Mouse (Mus musculus) liver, postnatal 0 days (tissue): ENCODE data around the gene Phospho1. TPM values are rescaled to one million over a fixed set of nuclear protein-coding genes. Genes with fewer than 3 reads are reported as not detected.

ENCODE experiments used
- ATAC-seq: fragments of 200-750 bp; cut with Nextera tagmentation; 2 replicates; pipeline ENCODE4 v1.8.0; 2017; ENCODE audit warnings: mild to moderate bottlenecking, moderate library complexity
- DNase-seq: peaks from one replicate; pipeline ENCODE4 v3.0.0-alpha.2; 2016
- H3K27ac ChIP-seq: fragments of 300-500 bp; sonication (generic); 2 replicates; pipeline ENCODE4 v1.5.1; 2014; ENCODE audit warnings: antibody characterized with exemption, moderate library complexity, mild to moderate bottlenecking, low read depth
- H3K27me3 ChIP-seq: fragments of 300-500 bp; sonication (generic); 2 replicates; pipeline ENCODE4 v1.6.1; 2014; ENCODE audit warnings: low read length, control low read depth, mixed read lengths; ENCODE audit not compliant: insufficient read depth
- H3K36me3 ChIP-seq: fragments of 300-500 bp; sonication (generic); replicated peaks from 2 replicates; pipeline ENCODE4 v1.6.1; 2014; ENCODE audit warnings: mild to moderate bottlenecking, control low read depth, low read length, moderate library complexity, mixed read lengths; ENCODE audit not compliant: insufficient read depth
- H3K4me1 ChIP-seq: fragments of 300-500 bp; sonication (generic); 2 replicates; pipeline ENCODE4 v1.6.1; 2014; ENCODE audit warnings: antibody characterized with exemption, mild to moderate bottlenecking, control low read depth; ENCODE audit not compliant: insufficient read depth
- H3K4me2 ChIP-seq: fragments of 300-500 bp; sonication (generic); 2 replicates; pipeline ENCODE4 v1.6.1; 2014; ENCODE audit warnings: low read depth, mild to moderate bottlenecking, low read length, moderate library complexity, mixed read lengths
- H3K4me3 ChIP-seq: fragments of 300-500 bp; sonication (generic); 2 replicates; pipeline ENCODE4 v1.5.1; 2014; ENCODE audit warnings: low read depth, low read length
- H3K9ac ChIP-seq: fragments of 300-500 bp; sonication (generic); replicated peaks from 2 replicates; pipeline ENCODE4 v1.6.1; 2014; ENCODE audit warnings: mild to moderate bottlenecking, moderate library complexity
- H3K9me3 ChIP-seq: fragments of 300-500 bp; sonication (generic); 2 replicates; pipeline ENCODE4 v1.6.1; 2016; ENCODE audit warnings: mild to moderate bottlenecking, control low read depth, low read length, mixed read lengths
- CTCF ChIP-seq: sonication (generic); IDR thresholded peaks from 2 replicates; pipeline ENCODE4 v1.5.1; 2016; ENCODE audit warnings: antibody characterized with exemption, low read depth
- EP300 ChIP-seq: IDR thresholded peaks from 2 replicates; pipeline ENCODE4 v1.6.1; 2016; ENCODE audit warnings: antibody characterized with exemption, low read depth, mild to moderate bottlenecking
- WGBS: fragments of 180-500 bp; shearing (Covaris S2); extraction: QIAGEN DNeasy Blood & Tissue Kit; methylation state at CpG from one replicate; pipeline ENCODE4 v1.1.7; 2014; ENCODE audit not compliant: insufficient replicate concordance; 5-methylcytosine and 5-hydroxymethylcytosine counted together
- polyA plus RNA-seq: library from polyadenylated mRNA; unstranded; fragments of >200 nt; fragmentation: Nextera tagmentation; extraction: Ambion mirVana; gene quantifications from 2 replicates; pipeline ENCODE4 v1.2.1, GENCODE M21; 2015

Gene Phospho1
- polyA plus RNA-seq, 1 experiment from 2014 or later, result 1.9 TPM

DNA sequence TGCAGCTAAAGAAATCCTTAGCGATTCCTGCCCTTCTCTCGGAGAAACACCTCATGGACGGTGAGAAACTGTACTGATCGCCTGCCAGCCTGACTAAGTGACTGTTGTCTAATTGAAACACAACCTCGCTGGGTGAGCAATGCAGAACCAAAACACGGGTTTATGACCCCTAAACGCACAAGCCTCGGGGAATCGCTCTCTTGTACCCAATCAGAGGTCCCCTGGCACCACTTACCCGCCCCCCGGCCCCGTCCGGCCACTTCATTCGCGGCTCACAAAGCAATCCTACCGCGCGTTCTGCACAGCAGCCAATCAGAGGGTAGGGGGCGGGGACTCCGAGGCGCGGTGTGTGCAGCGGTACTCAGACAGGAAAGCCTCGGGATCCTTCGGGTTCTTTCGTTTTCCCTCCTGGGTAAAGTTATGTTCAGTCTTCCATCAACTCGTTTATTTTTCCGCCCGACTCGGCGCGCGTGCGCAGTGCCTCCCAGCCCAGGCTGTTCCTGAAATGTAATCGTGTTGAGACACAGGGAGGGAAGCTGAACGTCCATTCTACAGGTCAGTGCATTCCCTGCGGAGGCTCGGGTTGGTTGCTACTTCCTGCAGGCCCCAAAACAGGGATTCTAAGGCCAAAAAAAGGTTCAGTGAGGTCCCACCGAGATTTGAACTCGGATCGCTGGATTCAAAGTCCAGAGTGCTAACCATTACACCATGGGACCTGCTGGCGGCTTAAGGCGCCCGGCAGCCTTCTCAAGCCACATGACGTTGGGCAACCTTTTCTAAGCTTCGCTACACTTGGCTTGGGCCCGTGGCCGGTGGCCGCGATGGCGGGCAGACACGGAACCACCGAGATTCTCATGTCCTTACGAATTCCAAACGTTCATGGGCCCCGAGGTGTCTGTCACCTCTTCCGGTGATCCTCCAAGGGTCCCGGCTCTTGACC is 34.5 kb downstream of the Phospho1 start:
- WGBS, result under 1% methylated on average over 58 of the region's 58 CpGs
- TF ChIP-seq CTCF, result no peak
- peak; percentile 69 for TF ChIP-seq EP300

DNA sequence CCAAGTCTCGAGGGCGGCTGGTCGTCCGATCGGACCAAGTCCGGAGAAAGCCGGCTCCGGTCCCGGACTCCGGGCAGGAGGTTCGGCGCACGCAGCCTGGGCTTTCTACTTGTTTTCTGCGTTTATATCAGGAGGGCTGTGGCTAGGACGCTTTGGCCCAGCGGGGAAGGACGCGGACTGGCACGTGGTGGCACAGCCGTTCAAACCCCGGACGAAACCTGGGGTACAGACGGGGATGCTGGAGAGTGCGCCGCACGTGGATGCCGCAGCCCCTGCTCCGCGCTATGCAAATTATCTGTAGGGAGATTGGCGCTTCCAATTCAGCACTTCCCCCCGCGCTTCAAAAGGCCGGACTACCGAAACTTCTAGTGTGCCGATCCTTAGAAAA is 35.2 kb downstream of the Phospho1 start:
- DNase-seq (no peak), ATAC-seq (peak; percentile 35)
- TF ChIP-seq CTCF, result no peak
- under 1% methylated on average over 35 of the region's 35 CpGs for WGBS
- Histone ChIP-seq H3K4me3 (peak overlapping the region; percentile 61), H3K27me3 (no peaks in the 10 kb centered on the region), H3K9ac (peak overlapping the region; percentile 67), H3K4me1 (peaks cover 8% of the 10 kb centered on the region), H3K36me3 (no peaks in the 10 kb centered on the region), H3K27ac (peak overlapping the region; percentile 95), H3K4me2 (peak overlapping the region; percentile 75), H3K9me3 (no peaks in the 10 kb centered on the region)

More for the DNA sequence above, 34.5 kb downstream of the Phospho1 start:
- DNase-seq (peak; percentile 98), ATAC-seq (peak; percentile 97)
- Histone ChIP-seq H3K36me3 (no peaks in the 10 kb centered on the region), H3K4me3 (peak overlapping the region; percentile 61), H3K4me2 (peak overlapping the region; percentile 75), H3K27me3 (no peaks in the 10 kb centered on the region), H3K9me3 (no peaks in the 10 kb centered on the region), H3K4me1 (peaks cover 8% of the 10 kb centered on the region), H3K27ac (peak overlapping the region; percentile 95), H3K9ac (peak overlapping the region; percentile 67)

DNA sequence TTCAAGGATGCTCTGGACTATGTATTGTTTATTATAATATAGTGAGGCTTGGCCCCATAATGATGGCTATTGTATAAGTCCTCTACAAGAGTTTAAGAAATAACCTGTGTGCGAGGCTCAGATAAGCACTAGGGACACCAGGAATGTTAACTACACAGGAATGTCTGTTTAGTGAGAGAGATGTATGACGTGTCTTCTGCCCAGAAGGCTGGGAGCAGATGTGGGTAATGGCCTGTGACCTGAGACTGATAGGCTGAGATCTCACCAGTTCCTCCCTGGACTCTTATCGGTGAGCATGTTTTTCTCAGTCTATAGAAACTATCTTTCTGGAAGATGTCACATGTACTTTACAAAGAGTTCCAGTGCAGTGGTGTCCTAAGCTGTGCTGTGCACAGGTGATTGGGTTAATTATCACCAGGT is 35.8 kb downstream of the Phospho1 start:
- Histone ChIP-seq H3K27ac (peak overlapping the region; percentile 95), H3K4me1 (peaks cover 8% of the 10 kb centered on the region), H3K4me2 (peak overlapping the region; percentile 75), H3K36me3 (no peaks in the 10 kb centered on the region), H3K4me3 (peak overlapping the region; percentile 61), H3K9me3 (no peaks in the 10 kb centered on the region), H3K9ac (peak overlapping the region; percentile 67), H3K27me3 (no peaks in the 10 kb centered on the region)
- ATAC-seq (peak; percentile 16), DNase-seq (no peak)
- TF ChIP-seq CTCF, result no peak
- 0 out of 2 replicates have a peak, but pooled peaks have one; percentile 27 for TF ChIP-seq EP300
- 22% methylated on average over 3 of the region's 3 CpGs for WGBS

DNA sequence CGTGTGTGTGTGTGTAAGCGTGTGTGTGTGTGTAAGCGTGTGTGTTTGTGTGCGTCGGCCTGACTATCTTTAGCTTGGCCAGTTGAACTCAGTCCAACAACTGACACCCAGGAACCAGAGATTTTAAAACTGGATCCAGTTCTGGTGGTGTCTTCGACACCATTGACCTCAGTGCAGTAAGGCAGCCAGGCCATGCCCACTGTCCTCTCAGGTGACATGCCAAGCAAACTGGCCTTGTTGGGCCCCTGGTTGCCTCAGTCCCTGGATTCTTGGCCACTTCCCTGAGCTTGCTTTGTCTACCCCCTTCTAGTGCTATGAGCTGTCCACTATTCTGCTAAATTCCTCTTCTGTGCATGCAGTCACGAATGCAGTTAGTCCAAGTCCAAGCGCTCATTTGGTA is 37.1 kb downstream of the Phospho1 start:
- Histone ChIP-seq H3K36me3 (no peaks in the 10 kb centered on the region), H3K4me3 (no peak overlapping the region), H3K4me1 (peaks cover 8% of the 10 kb centered on the region), H3K9me3 (no peaks in the 10 kb centered on the region), H3K4me2 (no peak overlapping the region), H3K27me3 (no peaks in the 10 kb centered on the region), H3K9ac (no peak overlapping the region), H3K27ac (no peak overlapping the region)
- ATAC-seq, result no peak
- DNase-seq, result no peak
- WGBS, result 86% methylated on average over 8 of the region's 8 CpGs
- TF ChIP-seq CTCF, result no peak
- TF ChIP-seq EP300, result no peak

DNA sequence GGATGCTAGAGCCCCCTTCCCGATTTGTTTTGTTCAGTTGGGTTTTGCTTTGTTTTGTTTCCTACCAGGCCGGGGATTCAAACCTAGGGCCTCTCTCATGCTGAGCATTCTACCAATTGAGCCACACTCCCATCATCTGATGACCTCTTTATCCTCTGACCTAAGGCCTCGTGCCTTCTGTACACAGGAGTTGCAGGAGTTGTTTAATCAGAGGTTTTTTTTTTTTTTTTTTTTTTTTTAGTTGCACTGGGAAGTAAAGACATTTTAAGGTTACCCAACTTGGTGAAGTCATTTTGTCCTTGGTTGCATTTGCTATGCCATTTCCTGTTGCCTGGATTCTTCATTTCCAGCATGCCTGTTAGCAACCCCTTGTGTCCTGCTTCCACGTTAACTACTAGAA is 45.1 kb downstream of the Phospho1 start:
- Histone ChIP-seq H3K4me1 (no peaks in the 10 kb centered on the region), H3K27ac (no peak overlapping the region), H3K27me3 (no peaks in the 10 kb centered on the region), H3K36me3 (no peaks in the 10 kb centered on the region), H3K4me3 (no peak overlapping the region), H3K4me2 (no peak overlapping the region), H3K9ac (no peak overlapping the region), H3K9me3 (no peaks in the 10 kb centered on the region)
- ATAC-seq (peak; percentile 49; the same call in 1 of the 2 replicates), DNase-seq (no peak)
- WGBS, result 48% methylated on average over 4 of the region's 4 CpGs
- TF ChIP-seq CTCF, result no peak

DNA sequence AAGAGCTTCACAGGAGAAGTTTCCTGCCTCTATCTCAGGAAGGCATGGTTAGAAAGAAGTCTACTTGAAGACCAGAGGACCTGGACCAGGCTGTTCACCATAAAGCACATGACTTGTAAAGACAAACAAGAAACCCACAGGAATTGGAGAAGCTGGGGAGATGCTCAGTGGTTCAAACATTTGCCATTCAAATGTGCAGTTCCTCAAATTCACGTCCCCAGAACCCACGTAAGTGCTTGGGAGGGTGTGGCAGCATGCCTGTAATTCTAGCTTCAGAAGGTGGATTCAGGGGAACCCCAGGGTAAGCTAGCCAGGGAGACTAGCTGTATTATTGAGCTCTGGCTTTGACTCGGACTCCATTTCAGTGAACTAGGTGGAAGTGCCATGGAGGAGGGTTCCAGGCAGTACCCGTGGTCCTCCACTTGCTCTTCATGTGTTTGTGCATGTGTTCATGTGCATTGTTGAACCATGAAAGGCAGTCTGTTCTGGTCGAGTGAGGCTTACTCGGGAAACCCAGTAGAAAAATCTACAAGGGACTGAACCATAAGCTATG is 45.7 kb downstream of the Phospho1 start:
- Histone ChIP-seq H3K4me2 (no peak overlapping the region), H3K27me3 (no peaks in the 10 kb centered on the region), H3K4me3 (no peak overlapping the region), H3K27ac (no peak overlapping the region), H3K9me3 (no peaks in the 10 kb centered on the region), H3K4me1 (no peaks in the 10 kb centered on the region), H3K9ac (no peak overlapping the region), H3K36me3 (no peaks in the 10 kb centered on the region)
- TF ChIP-seq EP300, result no peak
- no peak for TF ChIP-seq CTCF
- WGBS, result 58% methylated on average over 6 of the region's 6 CpGs
- no peak for ATAC-seq
- DNase-seq, result no peak
